Mouse (Mus musculus): ENCODE data around the gene Btnl9.

DNA sequence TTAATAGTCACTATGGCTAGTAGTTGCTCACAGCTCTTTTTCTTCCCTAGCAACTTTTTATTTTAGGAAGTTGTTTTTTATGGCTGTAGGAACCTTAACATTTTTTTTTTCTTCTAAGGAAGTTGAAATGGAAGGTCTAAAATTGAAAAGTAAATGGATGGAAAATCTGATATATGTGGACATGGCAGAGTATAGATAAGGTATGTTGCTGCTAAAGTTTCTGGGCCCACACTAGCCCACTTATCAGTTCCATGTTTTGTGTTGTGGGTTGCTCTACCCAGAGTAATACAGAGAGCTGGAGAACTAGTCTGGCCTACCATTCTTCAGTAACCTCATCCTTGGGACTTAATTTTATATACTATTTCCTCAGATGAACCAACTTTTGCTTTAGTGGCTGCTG is 25.6 kb upstream of the Btnl9 start:
- no peak for TF ChIP-seq POLR2A (IDR thresholded peaks at IDR 0.05; ENCODE audit: borderline replicate concordance, control insufficient read depth, low read depth, low read length)
- TF ChIP-seq CTCF (IDR thresholded peaks at IDR 0.05; ENCODE audit: control insufficient read depth, insufficient read depth, low read length) = no peak

Measured in bone marrow, adult 2 months (tissue).